Mouse (Mus musculus): ENCODE results near the gene Tmem135.

GRCm38 (mm10) chr7:89251880-89252453, 152.1 kb downstream of the Tmem135 start:
- TF ChIP-seq POLR2A (IDR thresholded peaks at IDR 0.05; ENCODE audit: control insufficient read depth in 1 of 2, insufficient read depth in 1 of 2, low read depth in 1 of 2, low read length in 2 of 2, poor library complexity in 1 of 2) (no peak), TCF12 (IDR thresholded peaks at IDR 0.05; ENCODE audit: low read depth, low read length) (no peak), ZKSCAN1 (IDR thresholded peaks at IDR 0.05; ENCODE audit: low read depth, low read length) (no peak), MAFK (IDR thresholded peaks at IDR 0.05; ENCODE audit: borderline replicate concordance, low read depth, low read length) (no peak), ETS1 (IDR thresholded peaks at IDR 0.05; ENCODE audit: low read depth, low read length) (no peak), CTCF (IDR thresholded peaks at IDR 0.05 in 2 of 3, conservative IDR thresholded peaks at IDR 0.05 in 1 of 3; ENCODE audit: control insufficient read depth in 1 of 3, insufficient read depth in 1 of 3, low read depth in 2 of 3, low read length in 3 of 3, poor library complexity in 1 of 3, severe bottlenecking in 1 of 3) (no peak), GATA1 (IDR thresholded peaks at IDR 0.05; ENCODE audit: low read depth, low read length) (no peak), USF1 (IDR thresholded peaks at IDR 0.05; ENCODE audit: low read depth, low read length) (no peak), MXI1 (IDR thresholded peaks at IDR 0.05; ENCODE audit: low read depth, low read length) (no peak), USF2 (IDR thresholded peaks at IDR 0.05; ENCODE audit: borderline replicate concordance in 1 of 2, insufficient read depth in 1 of 2, low read depth in 1 of 2, low read length in 2 of 2) (no peak), TBP (IDR thresholded peaks at IDR 0.05; ENCODE audit: low read depth, low read length) (no peak), GABPA (IDR thresholded peaks at IDR 0.05; ENCODE audit: low read depth, low read length) (no peak), EP300 (IDR thresholded peaks at IDR 0.05; ENCODE audit: low read depth in 1 of 2, low read length in 2 of 2) (no peak)
